Mouse (Mus musculus) forebrain, embryonic 16.5 days (tissue): ENCODE results near the gene Gpr19. TPM values are rescaled to one million over a fixed set of nuclear protein-coding genes. Genes with fewer than 3 reads are reported as not detected.
A peak's percentile ranks its signal among the peaks of the same experiment; 100 is the strongest.

Experiments
- ATAC-seq: fragments of 200-750 bp; cut with Nextera tagmentation; 2 replicates; pipeline ENCODE4 v1.8.0; 2017; ENCODE audit warnings: mild to moderate bottlenecking, moderate library complexity
- H3K27ac ChIP-seq: fragments of 300-500 bp; sonication (generic); 2 replicates; pipeline ENCODE4 v1.5.1; 2014; ENCODE audit warnings: low read length, control low read depth
- H3K27me3 ChIP-seq: fragments of 300-500 bp; sonication (generic); replicated peaks from 2 replicates; pipeline ENCODE4 v1.6.1; 2014; ENCODE audit warnings: low read length; ENCODE audit not compliant: control insufficient read depth, insufficient read depth
- H3K36me3 ChIP-seq: fragments of 300-500 bp; sonication (generic); 2 replicates; pipeline ENCODE4 v1.6.1; 2014; ENCODE audit not compliant: control insufficient read depth, insufficient read depth
- H3K4me1 ChIP-seq: fragments of 300-500 bp; sonication (generic); replicated peaks from 2 replicates; pipeline ENCODE4 v1.6.1; 2014; ENCODE audit warnings: low read length; ENCODE audit not compliant: control insufficient read depth, insufficient read depth
- H3K4me2 ChIP-seq: fragments of 300-500 bp; sonication (generic); 2 replicates; pipeline ENCODE4 v1.6.1; 2014; ENCODE audit warnings: mild to moderate bottlenecking, low read length, control low read depth
- H3K4me3 ChIP-seq: fragments of 300-500 bp; sonication (generic); replicated peaks from 2 replicates; pipeline ENCODE4 v1.5.1; 2014; ENCODE audit warnings: mild to moderate bottlenecking, low read length, control low read depth
- H3K9ac ChIP-seq: fragments of 300-500 bp; sonication (generic); replicated peaks from 2 replicates; pipeline ENCODE4 v1.6.1; 2014; ENCODE audit warnings: low read depth, low read length, control low read depth
- H3K9me3 ChIP-seq: fragments of 300-500 bp; sonication (generic); 2 replicates; pipeline ENCODE4 v1.6.1; 2016; ENCODE audit warnings: low read length; ENCODE audit not compliant: control insufficient read depth
- WGBS: fragments of 180-500 bp; shearing (Covaris S2); extraction: QIAGEN DNeasy Blood & Tissue Kit; methylation state at CpG from one replicate; pipeline ENCODE4 v1.1.7; 2014; 5-methylcytosine and 5-hydroxymethylcytosine counted together
- polyA plus RNA-seq: library from polyadenylated mRNA; unstranded; fragments of >200 nt; fragmentation: Nextera tagmentation; extraction: Ambion mirVana; gene quantifications from 2 replicates; pipeline ENCODE4 v1.2.1, GENCODE M21; 2015

Gene Gpr19
- polyA plus RNA-seq, 1 experiment from 2014 or later: 48.9 TPM

- ATAC-seq: no peak
- peaks cover 20% of the 10 kb centered on the region for H3K4me1 ChIP-seq
- peak overlapping the region; percentile 7 for H3K4me2 ChIP-seq
- no peaks in the 10 kb centered on the region for H3K9me3 ChIP-seq
- no peaks in the 10 kb centered on the region for H3K27me3 ChIP-seq
- no peaks in the 10 kb centered on the region for H3K36me3 ChIP-seq
- H3K27ac ChIP-seq: no peak overlapping the region
- no peak overlapping the region for H3K9ac ChIP-seq
- 65% methylated on average over 12 of the region's 12 CpGs for WGBS
- no peak overlapping the region for H3K4me3 ChIP-seq
These were observed 34.3 kb upstream of the Gpr19 start for GRCm38 (mm10) chr6:134932486-134933206.

- H3K9ac ChIP-seq: no peak overlapping the region
- peaks cover 32% of the 10 kb centered on the region for H3K4me1 ChIP-seq
- H3K4me3 ChIP-seq: peak overlapping the region; percentile 38
- H3K9me3 ChIP-seq: no peaks in the 10 kb centered on the region
- peak overlapping the region; percentile 52 for H3K4me2 ChIP-seq
- H3K27ac ChIP-seq: no peak overlapping the region
- 55% methylated on average over 3 of the region's 3 CpGs for WGBS
- ATAC-seq: no peak
- H3K27me3 ChIP-seq: no peaks in the 10 kb centered on the region
- H3K36me3 ChIP-seq: no peaks in the 10 kb centered on the region
These were observed 32.8 kb upstream of the Gpr19 start for GRCm38 (mm10) chr6:134931146-134931545.

GRCm38 (mm10) chr6:134930383-134930782 lies 32.0 kb upstream of the Gpr19 start:
- Histone ChIP-seq H3K9me3 (no peaks in the 10 kb centered on the region), H3K9ac (peak overlapping the region; percentile 50), H3K4me1 (peaks cover 32% of the 10 kb centered on the region), H3K27ac (no peak overlapping the region), H3K27me3 (no peaks in the 10 kb centered on the region), H3K36me3 (no peaks in the 10 kb centered on the region), H3K4me3 (peak overlapping the region; percentile 38), H3K4me2 (peak overlapping the region; percentile 52)
- WGBS: 57% methylated on average over 7 of the region's 7 CpGs
- no peak for ATAC-seq

- Histone ChIP-seq H3K36me3 (no peaks in the 10 kb centered on the region), H3K4me3 (peak overlapping the region; percentile 38), H3K4me1 (peaks cover 32% of the 10 kb centered on the region), H3K9me3 (no peaks in the 10 kb centered on the region), H3K4me2 (peak overlapping the region; percentile 52), H3K9ac (peak overlapping the region; percentile 50), H3K27ac (peak overlapping the region; percentile 39; the same call in 1 of the 2 replicates), H3K27me3 (no peaks in the 10 kb centered on the region)
- 28% methylated on average over 4 of the region's 4 CpGs for WGBS
- ATAC-seq: no peak
These were observed 31.5 kb upstream of the Gpr19 start for GRCm38 (mm10) chr6:134929926-134930325.

GRCm38 (mm10) chr6:134928889-134929310 lies 30.5 kb upstream of the Gpr19 start:
- Histone ChIP-seq H3K27ac (peak overlapping the region; percentile 99), H3K4me1 (peaks cover 35% of the 10 kb centered on the region)

DNA sequence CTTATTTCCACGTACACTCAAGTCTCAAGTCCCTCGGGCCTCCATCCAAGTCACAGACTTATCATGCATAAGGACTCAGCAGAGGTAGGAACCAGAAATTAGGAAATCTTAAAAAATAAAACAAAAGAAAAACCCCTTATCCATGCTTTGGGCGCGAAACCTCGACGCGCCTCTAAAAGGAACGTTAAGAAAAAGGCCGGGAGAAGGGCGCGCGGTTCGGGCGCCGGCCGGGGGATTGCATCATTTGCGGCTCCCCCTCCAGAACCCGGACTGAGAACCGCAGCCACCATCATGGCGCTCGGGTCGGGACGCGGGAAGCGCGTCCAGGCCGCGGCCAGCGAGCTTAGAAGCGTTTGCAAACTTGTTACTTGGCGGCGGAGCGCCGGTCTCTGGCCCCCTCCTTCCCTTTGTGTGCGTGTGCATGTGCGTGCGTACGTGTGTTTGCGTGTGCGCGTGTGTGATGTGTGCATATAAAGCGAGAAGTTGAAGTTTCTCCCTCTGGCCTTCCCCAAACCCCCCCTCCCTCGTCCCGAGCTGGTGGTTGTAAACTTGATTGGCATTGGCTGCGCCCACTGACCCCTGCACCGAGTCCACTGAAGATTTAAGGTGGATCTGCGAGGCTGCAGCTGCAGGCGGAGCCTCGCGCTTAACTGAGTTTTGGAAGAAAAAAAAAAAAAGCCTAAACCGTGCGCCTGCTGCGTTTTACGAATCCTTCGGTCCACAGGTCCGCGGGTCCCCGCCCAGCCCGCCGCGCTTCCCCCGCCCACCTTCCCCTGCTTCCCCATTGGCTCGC lies 29.9 kb upstream of the Gpr19 start:
- under 1% methylated on average over 63 of the region's 63 CpGs for WGBS
- H3K27me3 ChIP-seq: no peaks in the 10 kb centered on the region

More at GRCm38 (mm10) chr6:134928889-134929310, 30.5 kb upstream of the Gpr19 start:
- under 1% methylated on average over 15 of the region's 15 CpGs for WGBS
- peak; percentile 9 for ATAC-seq
- Histone ChIP-seq H3K9ac (peak overlapping the region; percentile 83), H3K4me3 (peak overlapping the region; percentile 68), H3K9me3 (no peaks in the 10 kb centered on the region), H3K36me3 (no peaks in the 10 kb centered on the region), H3K27me3 (no peaks in the 10 kb centered on the region), H3K4me2 (peak overlapping the region; percentile 94)

GRCm38 (mm10) chr6:134927595-134928095 lies 29.3 kb upstream of the Gpr19 start:
- H3K27ac ChIP-seq: peak overlapping the region; percentile 99
- peak overlapping the region; percentile 68 for H3K4me3 ChIP-seq
- ATAC-seq: peak; percentile 2
- no peaks in the 10 kb centered on the region for H3K36me3 ChIP-seq
- H3K9me3 ChIP-seq: no peaks in the 10 kb centered on the region
- WGBS: 0% methylated on average over 13 of the region's 13 CpGs
- H3K27me3 ChIP-seq: no peaks in the 10 kb centered on the region
- H3K4me1 ChIP-seq: peaks cover 42% of the 10 kb centered on the region
- peak overlapping the region; percentile 83 for H3K9ac ChIP-seq
- H3K4me2 ChIP-seq: peak overlapping the region; percentile 94

More for the DNA sequence above, 29.9 kb upstream of the Gpr19 start:
- peak; percentile 80 for ATAC-seq
- Histone ChIP-seq H3K9me3 (no peaks in the 10 kb centered on the region), H3K36me3 (no peaks in the 10 kb centered on the region), H3K4me3 (peak overlapping the region; percentile 68), H3K9ac (peak overlapping the region; percentile 83), H3K4me1 (peaks cover 41% of the 10 kb centered on the region), H3K4me2 (peak overlapping the region; percentile 94), H3K27ac (peak overlapping the region; percentile 99)

- peaks cover 46% of the 10 kb centered on the region for H3K4me1 ChIP-seq
- WGBS: under 1% methylated on average over 63 of the region's 63 CpGs
- peak; percentile 31 for ATAC-seq
These were observed 28.6 kb upstream of the Gpr19 start for GRCm38 (mm10) chr6:134926803-134927594.

More at GRCm38 (mm10) chr6:134926803-134927594, 28.6 kb upstream of the Gpr19 start:
- H3K4me2 ChIP-seq: peak overlapping the region; percentile 94
- peak overlapping the region; percentile 83 for H3K9ac ChIP-seq
- H3K9me3 ChIP-seq: no peaks in the 10 kb centered on the region
- H3K4me3 ChIP-seq: peak overlapping the region; percentile 68
- H3K27me3 ChIP-seq: no peaks in the 10 kb centered on the region
- no peaks in the 10 kb centered on the region for H3K36me3 ChIP-seq
- peak overlapping the region; percentile 99 for H3K27ac ChIP-seq
